Mouse (Mus musculus) right cerebral cortex, postnatal 36 days (tissue): ENCODE data around the gene Mapre3.

Experiments used
- DNase-seq, 2 experiments: peaks; one replicate each; pipeline ENCODE4 v3.0.0; 2022; ENCODE audit warnings: low spot score in 2 of 2, mixed read lengths in 1 of 2

Mapre3 gene

GRCm38 (mm10) chr5:30824124-30824988, 9.9 kb downstream of the Mapre3 start:
- DNase-seq = no peak

DNA sequence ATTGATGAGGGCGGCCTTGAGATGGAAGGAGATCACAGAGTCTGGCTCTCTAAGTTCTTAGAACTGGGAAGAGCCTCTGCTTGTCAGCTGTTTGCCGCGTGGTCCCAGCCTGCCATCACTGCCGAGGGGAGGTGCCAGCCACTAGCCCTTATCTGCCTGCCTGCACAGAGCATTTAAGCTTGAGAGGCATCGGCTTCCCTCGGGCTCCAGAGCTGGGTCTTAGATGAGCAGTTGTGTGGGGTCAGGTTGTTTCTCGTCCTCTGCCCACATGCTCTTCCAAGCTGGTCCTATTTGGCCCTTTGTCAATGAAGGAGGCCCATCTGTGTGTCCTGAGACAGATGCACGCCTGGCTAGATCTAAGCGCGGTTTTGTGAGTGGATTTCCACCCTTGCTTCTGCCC, 10.7 kb downstream of the Mapre3 start:
- DNase-seq = no peak

GRCm38 (mm10) chr5:30825821-30826220, 11.4 kb downstream of the Mapre3 start:
- no peak for DNase-seq

GRCm38 (mm10) chr5:30833416-30833815, 19.0 kb downstream of the Mapre3 start:
- DNase-seq = no peak

DNA sequence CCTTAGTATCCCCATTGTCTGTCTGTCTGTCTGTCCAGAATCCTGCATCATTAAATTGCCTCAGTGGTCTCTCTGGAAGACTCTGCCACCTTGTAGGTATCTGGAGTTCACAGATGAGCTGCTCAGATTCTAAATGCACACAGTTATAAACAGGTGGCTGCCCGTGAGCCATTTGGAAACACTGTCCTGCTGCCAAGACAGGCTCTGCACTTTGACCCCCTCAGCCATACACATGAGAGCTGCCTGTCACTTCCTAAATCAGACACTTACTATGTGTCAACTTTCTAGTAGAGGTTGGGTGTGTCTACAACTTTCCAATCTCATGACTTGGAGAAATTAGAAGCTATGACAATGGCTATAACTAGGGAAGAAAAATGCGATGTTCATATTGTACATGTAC, 25.3 kb downstream of the Mapre3 start:
- no peak for DNase-seq

DNA sequence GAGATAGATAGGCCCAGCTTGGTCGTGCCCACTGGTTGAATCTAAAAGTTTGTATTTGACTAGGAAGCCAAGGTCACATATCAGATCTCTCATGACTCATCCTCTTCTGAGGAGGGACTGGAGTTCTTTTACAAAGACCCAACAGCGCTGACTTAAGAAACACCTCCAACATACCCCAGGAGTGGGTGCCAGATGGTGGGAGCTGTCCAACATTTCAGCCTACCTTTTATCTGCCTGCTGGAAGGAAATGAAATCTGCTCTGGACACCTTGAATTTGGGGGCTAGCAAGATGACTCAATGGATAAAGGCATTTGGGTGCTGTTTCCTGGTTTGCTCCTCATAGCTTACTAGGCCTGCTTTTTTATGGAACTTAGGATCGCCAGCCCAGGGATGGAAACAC, 27.5 kb downstream of the Mapre3 start:
- no peak for DNase-seq

DNA sequence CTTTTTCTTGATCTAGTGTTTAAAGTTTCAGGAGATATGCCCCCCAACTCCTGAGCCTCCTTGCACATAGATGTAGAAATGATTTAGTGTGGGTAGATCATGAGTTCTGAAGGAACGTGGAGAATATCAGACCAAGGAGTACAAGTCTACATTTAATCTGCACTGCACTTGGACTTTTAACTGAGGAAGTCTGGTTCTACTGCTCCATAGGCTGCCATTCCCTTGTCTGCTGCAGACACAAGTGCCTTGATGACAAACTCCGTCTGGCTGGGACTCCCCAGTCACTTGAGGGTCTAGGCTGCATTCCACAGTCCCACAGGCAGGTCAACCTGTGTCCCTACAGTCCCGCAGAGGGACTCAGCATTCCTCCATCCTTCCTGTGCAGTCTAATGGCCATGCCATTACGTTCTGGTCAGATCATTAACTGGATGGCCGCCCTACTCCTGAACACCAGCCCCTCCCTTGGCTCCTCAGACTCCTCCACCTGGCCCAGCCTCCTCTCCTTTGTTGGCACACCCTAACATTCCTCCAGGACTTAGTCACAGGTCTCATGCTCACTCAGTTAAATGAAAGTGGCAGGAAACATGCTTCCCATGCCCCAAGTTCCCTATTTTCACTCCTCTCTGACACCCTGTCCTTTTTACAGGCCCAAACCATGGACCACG, 35.6 kb downstream of the Mapre3 start:
- DNase-seq = no peak

DNA sequence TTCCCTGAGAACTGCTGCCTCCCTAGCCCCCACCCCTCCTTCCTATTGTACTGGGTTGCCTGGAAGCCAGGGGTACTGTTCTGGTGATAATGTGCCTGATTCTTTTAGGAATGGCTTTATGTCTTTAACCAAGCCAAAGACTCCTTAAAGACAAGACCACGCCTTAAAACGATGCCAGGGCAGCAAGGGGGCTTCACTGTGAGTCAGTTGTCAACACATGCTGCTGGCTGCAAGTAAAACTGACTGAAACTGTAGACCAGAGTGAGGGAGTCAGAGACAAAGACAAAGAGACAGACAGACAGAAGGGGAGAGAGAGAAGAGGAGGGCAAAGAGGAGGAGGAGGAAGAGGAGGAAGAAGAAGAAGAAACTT, 36.1 kb downstream of the Mapre3 start:
- no peak for DNase-seq

GRCm38 (mm10) chr5:30853522-30853921, 39.1 kb downstream of the Mapre3 start:
- no peak for DNase-seq

GRCm38 (mm10) chr5:30855674-30856073, 41.2 kb downstream of the Mapre3 start:
- DNase-seq = no peak

DNA sequence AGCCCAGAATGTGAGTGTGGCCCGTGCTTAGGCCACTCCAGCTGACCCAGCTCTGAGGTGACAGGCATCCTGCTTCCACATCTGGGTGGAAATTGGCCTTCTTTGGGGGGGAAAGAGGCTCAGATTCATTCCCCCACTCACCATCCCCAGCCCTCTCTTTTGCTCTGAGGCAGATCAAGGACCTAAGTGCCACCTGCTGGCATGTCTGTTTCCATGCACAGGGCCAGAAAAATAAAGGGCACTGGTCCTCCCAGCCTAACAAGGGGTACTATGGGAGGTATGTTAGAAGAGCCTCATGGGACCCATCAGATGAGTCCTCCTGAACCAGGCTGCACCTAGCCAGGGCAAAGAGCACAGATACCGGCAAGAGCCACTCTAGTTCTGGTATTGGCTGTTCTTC, 41.7 kb downstream of the Mapre3 start:
- no peak for DNase-seq

GRCm38 (mm10) chr5:30863852-30864251, 49.4 kb downstream of the Mapre3 start:
- DNase-seq = no peak

DNA sequence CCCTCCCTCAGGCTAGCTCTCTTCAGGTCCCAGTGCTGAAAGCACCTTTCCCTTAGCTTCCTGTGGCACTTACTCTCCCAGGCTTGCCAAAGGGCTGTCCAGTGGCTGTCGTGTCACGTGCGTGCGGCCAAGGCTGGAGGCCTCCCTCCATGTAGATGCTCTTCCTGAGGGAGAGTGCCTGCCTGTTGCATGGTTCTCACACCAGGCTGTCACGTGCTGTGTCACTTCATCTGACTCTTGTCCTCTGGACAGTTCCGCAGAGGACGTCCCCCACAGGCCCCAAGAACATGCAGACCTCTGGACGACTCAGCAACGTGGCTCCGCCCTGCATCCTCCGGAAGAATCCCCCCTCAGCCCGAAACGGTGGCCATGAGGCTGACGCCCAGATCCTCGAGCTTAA, 49.9 kb downstream of the Mapre3 start:
- DNase-seq = no peak

- DNase-seq = no peak
These were observed 52.4 kb downstream of the Mapre3 start for GRCm38 (mm10) chr5:30866871-30867270.

DNA sequence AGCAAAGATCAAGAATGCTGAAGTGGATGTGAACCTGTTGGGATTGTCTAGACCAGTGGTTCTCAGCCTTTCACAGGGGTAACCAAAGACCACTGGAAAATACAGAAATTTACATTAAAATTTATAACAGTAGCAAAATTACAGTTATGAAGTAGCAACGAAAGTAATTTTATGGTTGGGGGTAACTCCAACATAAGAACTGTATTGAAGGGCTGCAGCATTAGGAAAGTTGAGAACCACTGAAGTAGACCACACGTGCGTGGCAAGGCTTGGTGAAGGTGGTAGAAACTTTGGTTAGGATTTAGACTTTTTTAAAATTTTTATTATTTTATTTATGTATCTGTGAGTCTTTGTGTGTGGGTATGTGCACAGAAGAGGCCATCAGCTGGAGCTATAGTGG, 53.3 kb downstream of the Mapre3 start, which contains the start of gene Tmem214:
Tmem214 (plus strand) TSS at position 301 of the 400 bp plus-strand sequence.
- no peak for DNase-seq

- DNase-seq = no peak
These were observed 54.5 kb downstream of the Mapre3 start for GRCm38 (mm10) chr5:30868981-30869380.

- peak; percentile 85 for DNase-seq
These were observed 55.1 kb downstream of the Mapre3 start for GRCm38 (mm10) chr5:30869405-30870130.

- no peak for DNase-seq
These were observed 55.6 kb downstream of the Mapre3 start for GRCm38 (mm10) chr5:30870131-30870406.

DNA sequence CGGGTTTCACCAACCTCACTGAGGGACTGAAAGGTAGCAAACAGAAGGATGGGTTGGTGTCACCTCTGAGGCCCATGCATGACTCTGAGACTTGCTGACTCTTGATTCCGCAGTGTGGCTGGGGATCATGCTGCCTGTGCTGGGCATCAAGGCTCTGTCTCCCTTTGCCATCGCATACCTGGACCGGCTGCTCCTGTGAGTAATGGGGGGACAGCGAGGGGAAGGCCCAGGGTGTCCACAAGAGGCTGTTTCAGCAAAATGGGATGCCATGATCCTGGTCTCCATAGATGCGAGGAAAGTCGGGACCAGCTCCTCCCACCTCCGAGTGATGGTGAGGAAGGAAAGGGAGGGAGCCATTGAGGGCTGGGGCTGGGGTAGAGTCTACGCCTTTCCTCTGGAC, 58.1 kb downstream of the Mapre3 start:
- no peak for DNase-seq

DNA sequence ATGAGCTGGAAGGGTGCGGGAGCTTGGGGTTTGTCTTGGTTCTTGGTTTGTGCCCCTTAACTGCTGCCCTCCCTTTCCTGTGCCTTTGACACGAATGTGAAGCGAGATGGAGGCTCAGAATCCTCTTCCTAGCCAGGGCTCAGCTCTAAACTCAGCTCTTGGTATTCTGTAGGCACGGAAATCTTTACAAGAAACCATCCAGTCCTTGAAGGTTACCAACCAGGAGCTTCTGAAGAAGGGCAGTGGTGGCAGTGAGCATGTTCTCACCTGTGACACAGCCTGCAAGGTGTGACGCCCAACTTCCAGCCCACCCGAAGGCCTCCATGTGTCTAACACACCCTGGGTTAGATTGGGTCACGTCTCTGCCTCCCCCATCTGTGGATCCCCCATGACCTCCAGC, 59.9 kb downstream of the Mapre3 start:
- no peak for DNase-seq

GRCm38 (mm10) chr5:30878616-30879015, 64.2 kb downstream of the Mapre3 start:
- no peak for DNase-seq

GRCm38 (mm10) chr5:30879347-30879943, 65.0 kb downstream of the Mapre3 start:
- no peak for DNase-seq
